Mouse (Mus musculus) thymus, postnatal 36 days (tissue): ENCODE measurements around the gene Krt80.

Source experiments
- DNase-seq, 2 experiments: peaks; one replicate each; pipeline ENCODE4 v3.0.0; 2022; ENCODE audit warnings: mixed read lengths in 2 of 2

Gene Krt80

DNA sequence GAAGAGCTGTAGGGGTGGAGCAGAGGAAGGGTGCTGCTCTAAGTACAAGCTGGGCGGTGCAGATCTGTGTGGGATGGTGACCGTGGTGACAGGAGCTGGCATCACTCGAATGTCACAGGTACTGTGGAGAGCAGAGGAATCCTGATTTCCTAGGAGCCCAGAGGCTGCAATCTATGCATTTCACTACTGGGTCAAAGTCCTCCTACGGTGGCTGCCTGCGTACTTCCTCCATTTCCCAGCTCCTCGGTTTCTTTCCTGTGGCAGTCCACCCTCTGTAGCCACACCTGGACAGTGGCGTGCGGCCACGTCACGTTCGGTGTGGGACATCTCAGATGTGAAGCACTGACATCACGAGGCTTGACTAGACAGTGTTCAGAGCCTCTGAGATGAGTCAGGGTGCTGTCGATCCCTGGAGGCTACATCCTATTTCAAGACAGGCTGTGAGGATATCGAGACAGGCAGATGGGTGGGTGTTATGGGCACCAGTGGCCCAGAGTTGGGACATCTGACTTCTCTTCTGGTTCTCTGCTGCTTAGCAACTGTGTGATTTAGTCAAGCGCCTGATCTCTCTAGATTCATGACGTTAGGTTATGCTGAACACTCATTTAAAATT lies 3.4 kb upstream of the Krt80 start:
- no peak for DNase-seq

DNA sequence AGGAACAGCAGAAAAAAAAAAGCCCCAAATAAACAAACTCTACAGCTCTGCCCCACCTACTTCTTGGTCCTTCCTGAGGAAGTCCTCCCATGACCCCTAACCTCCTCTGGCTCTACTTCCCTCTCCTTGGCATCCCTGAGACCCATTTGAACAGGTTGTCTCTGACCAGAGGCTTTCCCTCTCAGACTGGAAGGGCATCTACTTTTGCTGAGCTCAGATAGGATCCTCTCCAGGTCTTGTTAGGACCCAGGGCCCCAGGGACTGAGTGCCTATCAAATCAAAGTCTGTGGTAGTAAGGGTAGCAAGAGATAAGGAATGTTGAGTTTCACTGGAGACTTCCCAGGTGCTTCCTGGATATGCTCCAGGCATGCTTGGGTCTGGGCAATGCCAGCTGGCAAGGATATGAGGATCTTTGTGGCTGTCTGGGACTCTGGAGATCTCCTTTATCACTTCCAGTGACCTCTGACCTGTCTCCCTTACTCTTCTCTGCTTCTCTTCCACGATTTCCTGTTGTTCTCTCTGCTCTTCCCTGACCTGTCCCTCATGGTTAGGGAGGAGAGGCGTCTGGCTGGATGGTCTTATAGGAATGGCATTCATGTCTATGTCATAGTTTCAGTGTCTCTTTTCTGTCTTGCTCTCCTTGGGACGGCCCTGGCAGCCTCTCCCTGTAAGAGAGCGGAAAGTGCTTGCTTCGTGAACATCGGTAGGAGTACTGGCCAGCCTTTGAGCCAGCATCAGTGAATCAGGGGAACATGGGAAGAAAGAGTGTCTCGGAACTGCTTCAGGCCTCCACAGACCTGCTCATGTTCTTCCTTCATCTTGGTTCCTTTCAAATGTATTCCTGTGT lies 2.4 kb upstream of the Krt80 start:
- no peak for DNase-seq

- DNase-seq = no peak
Observed at GRCm38 (mm10) chr15:101371141-101371985, 1.4 kb upstream of the Krt80 start.

DNA sequence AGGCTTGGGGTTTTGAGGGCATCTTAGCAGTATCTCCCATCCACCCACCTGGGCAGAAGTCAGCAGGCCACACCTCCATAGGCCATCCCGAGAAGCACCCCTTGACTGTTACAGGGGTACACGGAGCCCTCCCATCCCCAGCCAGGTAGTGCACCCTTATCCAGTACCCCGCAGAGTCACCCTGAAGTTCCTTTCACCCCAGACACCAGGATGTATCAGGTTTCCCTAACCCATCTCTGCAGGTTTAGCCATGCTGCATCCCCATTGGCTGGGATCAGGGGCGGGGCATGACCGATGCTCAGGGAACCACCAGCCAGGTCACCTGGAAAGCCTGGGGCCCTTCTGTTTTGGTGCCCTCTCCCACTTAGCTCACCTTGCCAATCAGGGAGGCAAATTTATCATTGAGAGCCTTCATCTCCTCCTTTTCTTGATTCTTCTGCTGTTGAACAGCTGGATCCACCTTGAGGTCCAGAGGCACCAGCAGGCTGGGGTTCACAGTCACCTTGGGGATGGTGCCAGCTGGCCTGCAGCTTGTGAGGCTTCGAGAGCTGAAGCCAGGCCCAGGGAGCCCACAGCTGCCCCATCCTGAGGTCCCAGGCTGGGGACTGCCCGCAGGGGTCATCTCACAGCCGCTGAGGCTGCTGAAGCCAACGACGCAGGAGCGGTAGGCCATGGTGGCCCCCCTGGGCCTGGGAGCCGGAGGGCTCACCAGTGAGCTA lies 421 bp downstream of the Krt80 start:
- DNase-seq = no peak

- DNase-seq = no peak
Observed at GRCm38 (mm10) chr15:101368502-101369381, 1.2 kb downstream of the Krt80 start.

GRCm38 (mm10) chr15:101368015-101368414 lies 1.9 kb downstream of the Krt80 start:
- DNase-seq = no peak

- DNase-seq = no peak
Observed at GRCm38 (mm10) chr15:101367497-101367896, 2.5 kb downstream of the Krt80 start.

- no peak for DNase-seq
Observed at GRCm38 (mm10) chr15:101366926-101367325, 3.0 kb downstream of the Krt80 start.

DNA sequence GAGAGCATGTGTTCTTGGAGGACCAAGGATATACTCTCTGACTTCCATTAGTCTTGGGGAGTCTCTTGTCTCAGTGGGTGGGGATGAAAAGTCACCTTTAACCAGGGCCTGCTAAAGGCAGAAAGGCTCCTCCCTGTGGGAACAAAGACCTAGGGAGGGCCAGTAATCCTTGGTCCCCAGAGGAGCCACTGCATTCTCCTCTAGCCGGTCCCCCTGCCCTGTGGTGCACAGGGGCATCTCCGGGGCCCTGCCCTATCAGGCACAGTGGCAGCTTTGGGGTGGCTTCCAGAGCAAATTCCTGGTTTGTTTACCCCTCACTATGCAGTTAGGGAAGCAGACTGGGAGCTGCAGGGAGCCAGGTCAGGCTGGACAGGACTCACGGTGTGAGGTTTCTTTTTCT lies 3.5 kb downstream of the Krt80 start:
- DNase-seq = no peak

DNA sequence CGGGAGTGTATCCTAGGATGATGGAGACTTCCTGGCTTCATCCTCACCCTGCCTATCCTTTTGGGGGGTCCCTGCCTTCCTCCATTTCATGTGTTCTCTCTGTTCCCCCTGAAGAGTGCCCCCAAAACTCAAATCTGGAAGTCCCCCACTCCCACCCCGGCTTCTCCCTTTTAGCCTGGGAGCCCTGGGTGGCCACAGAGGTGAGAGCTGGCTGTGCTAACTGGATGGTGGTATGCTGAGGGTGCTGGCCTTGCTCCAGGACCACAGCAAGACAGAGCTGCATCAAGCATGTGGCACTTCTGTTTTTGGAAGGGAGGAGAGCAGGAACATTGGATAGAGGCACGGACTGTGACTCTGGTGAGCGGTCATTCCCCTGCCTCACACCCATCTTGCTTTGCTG lies 4.2 kb downstream of the Krt80 start:
- no peak for DNase-seq

- DNase-seq = no peak
Observed at GRCm38 (mm10) chr15:101364891-101365671, 4.9 kb downstream of the Krt80 start.

DNA sequence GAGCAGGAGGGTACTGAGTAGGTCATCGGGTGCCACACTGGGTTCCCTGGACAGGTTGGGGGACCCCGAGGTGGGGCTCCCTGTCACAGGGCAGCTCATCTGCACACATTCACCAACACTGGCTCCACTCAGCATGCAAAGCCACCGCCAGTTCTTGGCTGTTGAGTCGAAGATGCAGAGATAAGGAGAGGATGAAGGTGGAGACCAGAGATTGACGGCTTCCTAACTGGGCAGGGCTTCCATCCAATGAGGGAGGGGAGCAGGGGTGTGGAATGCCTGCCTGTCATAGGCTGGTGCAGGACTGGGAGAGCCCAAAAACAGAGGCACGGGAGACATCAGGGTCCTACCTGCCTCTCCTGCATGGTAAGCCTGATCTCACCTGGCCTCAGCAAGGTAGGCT lies 5.5 kb downstream of the Krt80 start:
- no peak for DNase-seq

DNA sequence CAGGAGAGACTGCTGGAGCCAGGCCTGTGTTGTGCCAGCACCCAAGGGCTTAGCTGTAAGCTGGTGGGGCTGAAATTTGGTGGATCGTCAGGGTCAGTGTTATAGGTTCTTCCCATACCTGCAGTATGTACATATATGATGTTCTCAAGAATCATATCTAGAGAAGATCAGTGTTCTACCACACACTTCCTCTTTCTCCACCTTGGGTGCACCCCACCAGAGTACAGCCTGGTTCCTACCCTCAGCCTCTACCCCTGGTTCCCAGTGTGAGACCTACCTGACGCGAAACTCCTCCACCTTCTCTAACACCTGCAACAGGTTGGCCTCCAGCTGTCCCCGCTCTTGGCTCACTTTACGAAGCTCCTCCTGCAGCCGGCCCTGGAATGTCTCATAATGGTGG lies 6.0 kb downstream of the Krt80 start:
- DNase-seq = no peak

DNA sequence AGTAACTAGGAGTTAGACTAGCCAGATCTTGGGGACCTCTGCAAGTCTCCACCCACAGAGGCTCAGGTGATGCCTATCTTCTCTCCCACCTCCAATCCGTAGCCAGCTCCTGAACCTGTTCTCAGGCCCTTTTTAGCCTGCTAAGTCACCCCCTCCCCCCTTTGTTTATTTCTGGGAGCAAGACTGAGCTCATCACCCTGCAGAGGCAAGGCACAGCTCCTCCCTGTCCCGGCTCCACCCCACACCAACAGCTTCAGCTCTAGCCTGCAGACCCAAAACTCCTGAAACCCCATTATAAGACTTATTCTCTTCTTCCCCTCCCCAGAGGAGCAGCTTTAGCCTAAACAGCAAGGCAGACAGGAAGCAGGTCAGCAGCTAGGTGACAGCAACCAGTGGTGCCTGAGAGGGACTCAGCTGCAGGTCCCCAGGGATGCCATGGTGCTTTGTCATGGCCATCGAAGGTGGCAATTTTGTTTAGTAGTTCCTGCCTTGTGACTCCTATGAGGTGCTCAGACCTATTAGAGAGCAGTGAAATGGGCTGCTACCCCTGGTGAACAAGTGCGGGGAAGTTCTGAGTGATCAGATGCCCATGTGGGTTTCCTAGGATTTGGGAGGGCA lies 7.5 kb downstream of the Krt80 start:
- DNase-seq = no peak

DNA sequence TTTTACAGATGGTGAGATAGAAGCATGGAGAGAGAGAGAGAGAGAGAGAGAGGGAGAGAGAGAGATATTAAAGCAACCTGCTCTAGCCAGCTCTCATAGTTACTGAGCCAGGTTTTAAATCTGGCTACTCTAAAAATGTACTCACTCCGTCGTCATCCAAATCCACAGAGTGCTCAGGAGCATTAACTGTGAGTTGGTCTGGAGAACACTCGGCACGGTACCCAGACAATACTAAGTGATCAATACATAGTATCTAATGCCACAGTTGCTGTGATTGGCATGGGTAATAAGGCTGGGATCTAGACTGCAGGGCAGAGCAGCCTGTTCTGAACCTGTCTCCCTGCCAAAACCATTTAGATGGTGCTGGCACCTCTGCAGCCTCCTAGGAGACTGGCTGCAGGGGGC lies 14.6 kb downstream of the Krt80 start:
- no peak for DNase-seq

DNA sequence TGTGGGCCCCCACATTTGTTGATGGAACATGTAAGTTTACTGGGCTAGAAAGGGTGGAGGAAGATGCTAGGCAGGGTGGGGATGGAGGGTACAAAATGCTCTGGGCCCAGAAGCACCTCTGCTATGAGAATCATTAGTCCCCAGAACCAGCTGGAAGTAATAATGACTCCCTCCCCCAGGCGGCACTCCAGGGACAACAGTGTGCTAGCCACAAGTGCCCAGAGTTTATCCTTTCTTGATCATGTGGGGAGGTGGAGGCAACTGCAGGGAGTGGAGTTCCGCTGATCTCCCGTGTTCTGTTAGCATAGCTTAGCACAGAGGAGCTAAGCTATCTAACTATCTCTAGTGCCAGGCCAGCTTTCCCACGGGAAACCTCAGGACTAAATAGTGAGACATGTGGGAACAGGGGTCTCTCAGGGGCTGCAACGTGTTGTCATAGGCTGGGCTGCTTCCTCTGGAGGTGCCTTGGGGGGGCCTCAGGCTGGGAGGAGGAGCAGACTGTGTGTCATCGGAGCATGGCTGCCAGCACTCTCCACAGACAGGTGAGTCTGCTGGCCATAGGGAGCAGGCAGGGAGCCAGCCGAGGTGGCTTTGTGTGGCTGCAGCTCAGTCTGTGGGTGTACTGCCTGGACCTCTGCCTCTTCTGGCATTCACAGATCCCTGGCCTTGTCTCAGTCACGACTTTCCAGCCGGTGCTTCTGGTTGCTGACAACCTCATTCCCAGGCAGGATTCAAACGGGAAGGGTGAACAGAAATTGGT lies 17.1 kb downstream of the Krt80 start:
- DNase-seq = no peak

GRCm38 (mm10) chr15:101352047-101352446 lies 17.9 kb downstream of the Krt80 start:
- no peak for DNase-seq

DNA sequence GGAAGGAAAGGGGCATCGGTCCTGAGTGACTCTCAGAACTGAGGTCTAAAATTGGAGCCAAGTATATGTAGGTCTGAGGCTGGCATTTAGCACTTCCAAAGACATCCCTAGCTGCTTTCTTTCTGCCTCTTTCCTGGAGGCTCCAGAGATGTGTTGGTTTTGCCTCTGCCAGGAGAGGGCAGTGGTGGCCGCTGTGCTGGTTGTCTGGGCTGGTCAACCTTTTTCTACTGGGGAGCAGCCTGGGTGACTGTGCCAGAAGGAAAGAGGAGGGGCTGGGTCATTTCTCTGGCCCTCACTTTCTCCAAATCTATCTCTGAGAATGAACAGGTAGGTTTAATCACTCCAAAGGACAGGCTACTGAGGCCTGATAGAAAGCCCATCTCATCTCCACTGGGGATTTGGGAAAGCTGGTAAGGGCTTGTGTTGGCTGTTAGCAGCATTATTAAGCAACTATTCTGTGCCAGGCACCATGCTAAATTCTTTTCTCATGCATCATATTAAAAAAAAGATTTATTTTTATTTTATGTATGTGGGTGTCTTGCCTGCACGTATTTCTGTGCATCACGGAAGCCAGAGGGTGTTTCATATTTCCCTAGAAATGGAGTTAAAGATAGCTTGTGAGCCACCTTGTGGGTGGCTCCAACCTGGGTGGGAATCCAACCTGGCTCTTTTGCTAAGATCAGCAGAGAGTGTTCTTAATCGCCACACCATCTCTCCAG lies 28.0 kb downstream of the Krt80 start:
- no peak for DNase-seq

- peak; percentile 74 to 78 for DNase-seq
Observed at GRCm38 (mm10) chr15:101339537-101339936, 30.4 kb downstream of the Krt80 start.
